Comparison of ENCODE assay signal across 7 mouse cellular contexts in the genomic region with DNA sequence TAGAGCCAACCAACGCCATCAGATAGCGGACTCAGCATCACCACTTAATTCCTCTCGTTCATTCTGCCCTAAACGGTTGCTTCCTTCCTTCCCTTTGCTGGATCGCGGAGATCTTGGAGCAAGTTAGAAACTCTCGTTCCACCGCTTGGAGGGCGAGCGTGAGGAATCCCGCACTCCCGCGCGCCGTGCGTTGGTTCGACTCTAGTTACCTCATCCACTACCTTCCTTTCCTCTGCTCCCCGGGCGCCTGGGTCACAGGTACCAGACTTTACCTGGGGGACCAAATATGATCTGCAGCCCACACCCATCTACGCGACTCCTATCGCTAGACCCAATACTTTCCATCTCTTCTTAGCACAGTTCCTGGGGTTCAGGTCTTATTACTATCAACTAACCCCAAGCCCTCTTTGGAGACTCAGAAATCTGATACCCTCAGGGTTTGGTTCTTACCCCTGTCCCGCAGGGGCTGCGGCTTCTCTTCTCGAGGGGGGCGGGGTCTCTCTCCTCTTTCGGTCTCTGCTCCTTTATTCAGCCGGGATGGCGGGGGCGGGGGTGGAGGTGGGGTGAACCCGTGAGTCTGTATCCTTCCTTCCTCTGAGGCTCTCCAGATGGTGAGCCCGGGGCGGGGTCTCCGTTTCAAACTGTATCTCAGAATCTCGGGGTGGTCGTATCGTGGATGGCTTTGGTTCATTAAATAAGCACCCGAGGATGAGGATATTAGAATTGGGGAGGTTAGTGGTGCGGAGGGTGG. TPM values are rescaled to one million over a fixed set of nuclear protein-coding genes. Genes with fewer than 3 reads are reported as not detected.
DNase-seq lines count a peak whose midpoint lies in the region; ATAC-seq lines count a peak whose summit lies in the region.

A gene (minus strand): TSS at position 539 of the 751 bp plus-strand sequence.

- no peaks in the 10 kb centered on the region for H3K36me3 ChIP-seq in embryonic facial prominence, embryonic 15.5 days
- peaks cover under 1% of the 10 kb centered on the region; the same call in 1 of the 2 replicates for H3K36me3 ChIP-seq in liver, embryonic 12.5 days
- no peaks in the 10 kb centered on the region; the same call in 1 of the 2 replicates for H3K36me3 ChIP-seq in stomach, embryonic 14.5 days (ENCODE audit: control insufficient read depth, insufficient read depth, low read length)

- ATAC-seq in embryonic facial prominence, embryonic 15.5 days (ENCODE audit: insufficient number of reproducible peaks, low FRiP score, low TSS enrichment, low read depth), result no peak
- ATAC-seq in liver, embryonic 12.5 days, result no peak
- ATAC-seq in stomach, embryonic 14.5 days (ENCODE audit: insufficient number of reproducible peaks, insufficient read depth, low FRiP score, low read depth), result no peak

- H3K27ac ChIP-seq in embryonic facial prominence, embryonic 15.5 days (replicated peaks), result peak within 1 kb of the TSS; percentile 55
- peak within 1 kb of the TSS; percentile 70 for H3K27ac ChIP-seq in liver, embryonic 12.5 days
- H3K27ac ChIP-seq in stomach, embryonic 14.5 days (ENCODE audit: low read length), result peak within 1 kb of the TSS; percentile 63; the same call in 1 of the 2 replicates

- peak; percentile 36 for DNase-seq in thymus, postnatal 14 days
- DNase-seq in thymus, postnatal 25 days, result no peak
- peak; percentile 69 for DNase-seq in heart, postnatal 4 days
- DNase-seq in right cerebral cortex, postnatal 36 days (ENCODE audit: low spot score in 2 of 2), result no peak

- peaks cover 63% of the 10 kb centered on the region for H3K27me3 ChIP-seq in embryonic facial prominence, embryonic 15.5 days
- H3K27me3 ChIP-seq in liver, embryonic 12.5 days (replicated peaks), result peaks cover 50% of the 10 kb centered on the region
- H3K27me3 ChIP-seq in stomach, embryonic 14.5 days (ENCODE audit: control insufficient read depth, insufficient read depth, low read length), result peaks cover 19% of the 10 kb centered on the region

- H3K9ac ChIP-seq in embryonic facial prominence, embryonic 15.5 days, result 0 out of 2 replicates have a peak within 1 kb of the TSS, but pooled peaks have one; percentile 12
- peak within 1 kb of the TSS; percentile 60 for H3K9ac ChIP-seq in liver, embryonic 12.5 days
- H3K9ac ChIP-seq in stomach, embryonic 14.5 days (replicated peaks; ENCODE audit: low read depth, low read length), result peak within 1 kb of the TSS; percentile 14; the same call in 1 of the 2 replicates

- H3K4me3 ChIP-seq in embryonic facial prominence, embryonic 15.5 days (replicated peaks), result peak within 1 kb of the TSS; percentile 34
- H3K4me3 ChIP-seq in liver, embryonic 12.5 days, result peak within 1 kb of the TSS; percentile 50
- peak within 1 kb of the TSS; percentile 30 for H3K4me3 ChIP-seq in stomach, embryonic 14.5 days (ENCODE audit: low read depth, low read length)

- 2% methylated on average over 39 of the region's 39 CpGs for WGBS in embryonic facial prominence, embryonic 15.5 days
- 2% methylated on average over 39 of the region's 39 CpGs for WGBS in liver, embryonic 12.5 days (ENCODE audit: insufficient replicate concordance)
- 3% methylated on average over 39 of the region's 39 CpGs for WGBS in stomach, embryonic 14.5 days

- H3K9me3 ChIP-seq in embryonic facial prominence, embryonic 15.5 days (replicated peaks), result no peaks in the 10 kb centered on the region
- H3K9me3 ChIP-seq in liver, embryonic 12.5 days (replicated peaks), result no peaks in the 10 kb centered on the region
- no peaks in the 10 kb centered on the region for H3K9me3 ChIP-seq in stomach, embryonic 14.5 days (ENCODE audit: control insufficient read depth, low read depth, low read length)

- peak within 1 kb of the TSS; percentile 51 for H3K4me2 ChIP-seq in embryonic facial prominence, embryonic 15.5 days (replicated peaks)
- peak within 1 kb of the TSS; percentile 81 for H3K4me2 ChIP-seq in liver, embryonic 12.5 days
- H3K4me2 ChIP-seq in stomach, embryonic 14.5 days (replicated peaks; ENCODE audit: low read depth, low read length), result peak within 1 kb of the TSS; percentile 53

- peaks cover 58% of the 10 kb centered on the region for H3K4me1 ChIP-seq in embryonic facial prominence, embryonic 15.5 days
- H3K4me1 ChIP-seq in liver, embryonic 12.5 days, result peaks cover 90% of the 10 kb centered on the region
- peaks cover 9% of the 10 kb centered on the region; the same call in 1 of the 2 replicates for H3K4me1 ChIP-seq in stomach, embryonic 14.5 days (ENCODE audit: control insufficient read depth, insufficient read depth, low read length)

RNA-seq across cellular contexts. Expression of the gene that starts here (rescaled TPM):
- 11.9 and 12.4 TPM in 2 replicates for polyA plus RNA-seq in embryonic facial prominence, embryonic 15.5 days (2015; fragmentation: Nextera tagmentation; extraction: Ambion mirVana)
- 10 to 100 TPM; 47.0 to 53.6 TPM for total RNA-seq in heart, postnatal 4 days (2021)
- polyA plus RNA-seq in liver, embryonic 12.5 days (2016; fragmentation: Nextera tagmentation; extraction: Ambion mirVana), result 2.8 and 3.8 TPM in 2 replicates
- 11.3 and 12.0 TPM in 2 replicates for polyA plus RNA-seq in stomach, embryonic 14.5 days (2014; fragmentation: Nextera tagmentation; extraction: Ambion mirVana)

Comparison
In these comparisons a context has a peak if more than half of its experiments do, and no peak if none do; other contexts are left out.
1. DNase-seq: peak in thymus, postnatal 14 days (single experiment) and heart, postnatal 4 days (single experiment); none in thymus, postnatal 25 days (single experiment) and right cerebral cortex, postnatal 36 days (0 of 2).
2. Peak in every context shown above with its lines, with median percentiles within 50 percentile points of each other: H3K27ac ChIP-seq, H3K4me2 ChIP-seq, H3K4me3 ChIP-seq and H3K9ac ChIP-seq.